Mouse (Mus musculus): ENCODE measurements around the gene Ecm1. TPM values are rescaled to one million over a fixed set of nuclear protein-coding genes. Genes with fewer than 3 reads are reported as not detected.

The Ecm1 gene
- polyA plus RNA-seq (2012) = 0.59 and 0.89 TPM in 2 replicates

DNA sequence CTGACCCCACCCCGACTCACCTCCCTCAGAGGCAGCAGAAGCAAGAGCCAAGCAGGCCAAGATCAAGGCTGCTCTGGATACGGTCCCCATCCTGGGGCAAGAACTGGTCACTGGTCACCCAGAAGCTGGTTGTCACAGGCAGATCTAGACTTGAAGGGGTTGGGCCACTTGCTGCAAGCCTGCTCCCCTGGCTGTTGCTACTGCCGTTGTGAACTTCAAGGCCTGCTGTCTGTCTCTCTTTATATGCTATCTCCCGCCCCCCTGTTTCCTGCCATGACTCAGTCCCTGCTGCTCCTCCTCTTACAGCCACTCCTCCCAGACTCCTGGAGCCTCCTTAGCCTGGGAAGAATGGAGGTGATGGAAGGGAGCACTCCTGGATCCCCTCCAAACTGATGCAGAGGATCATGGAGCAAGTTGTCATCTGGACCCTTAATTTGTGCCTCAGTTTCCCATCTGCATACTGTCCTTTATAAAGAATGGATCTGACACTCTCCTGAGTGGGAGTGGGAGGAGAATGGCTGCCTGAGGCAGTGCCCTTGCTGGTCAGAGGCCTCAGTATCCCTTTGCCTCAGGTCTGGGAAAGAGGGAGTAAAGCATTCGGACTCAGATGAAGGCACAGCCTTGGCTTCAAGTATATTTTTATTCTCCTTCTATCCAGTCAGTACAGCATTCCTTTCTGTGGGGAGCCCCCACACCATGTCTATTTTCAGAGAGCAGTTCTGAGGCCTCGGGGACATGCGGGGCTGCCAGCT, at the start of gene Ecm1:
TSS of gene Ecm1 (minus strand) at position 217 of the 752 bp plus-strand sequence.
- H3K4me1 ChIP-seq (ENCODE audit: control insufficient read depth) = peaks cover 28% of the 10 kb centered on the region
- H3K9me3 ChIP-seq (ENCODE audit: control insufficient read depth, low read length) = no peaks in the 10 kb centered on the region
- H3K4me3 ChIP-seq (replicated peaks) = no peak within 1 kb of the TSS
- TF ChIP-seq TAL1 (IDR thresholded peaks at IDR 0.05; ENCODE audit: low read length) = no peak
- TF ChIP-seq GATA1 (IDR thresholded peaks at IDR 0.05; ENCODE audit: low read length) = no peak
- no peaks in the 10 kb centered on the region for H3K27me3 ChIP-seq (ENCODE audit: control insufficient read depth)
- peaks cover 88% of the 10 kb centered on the region for H3K36me3 ChIP-seq (ENCODE audit: control insufficient read depth)

DNA sequence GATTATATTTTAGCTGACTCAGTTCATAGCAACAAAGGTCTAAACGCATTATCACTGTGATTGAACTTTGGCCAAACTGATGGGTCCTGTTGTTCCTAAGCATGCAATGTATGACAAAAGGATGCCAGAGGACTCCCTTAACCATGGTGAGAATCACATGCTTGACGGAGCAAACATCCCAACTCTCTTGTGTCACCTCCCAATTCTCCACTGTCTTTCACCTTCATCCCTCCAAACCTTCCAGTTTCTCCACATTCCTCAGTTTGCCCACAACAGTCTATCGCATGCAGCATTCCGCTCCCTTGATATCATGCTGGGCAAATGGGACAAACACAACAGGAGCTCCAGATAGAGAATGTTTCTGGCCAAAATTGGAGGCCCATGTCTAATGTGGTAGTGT, 46.1 kb upstream of the Ecm1 start:
- H3K4me1 ChIP-seq (ENCODE audit: control insufficient read depth) = no peaks in the 10 kb centered on the region
- H3K4me3 ChIP-seq (replicated peaks) = no peak overlapping the region
- no peaks in the 10 kb centered on the region for H3K27me3 ChIP-seq (ENCODE audit: control insufficient read depth)
- H3K36me3 ChIP-seq (ENCODE audit: control insufficient read depth) = peaks cover 78% of the 10 kb centered on the region
- TF ChIP-seq TAL1 (IDR thresholded peaks at IDR 0.05; ENCODE audit: low read length) (no peak), GATA1 (IDR thresholded peaks at IDR 0.05; ENCODE audit: low read length) (no peak)
- no peaks in the 10 kb centered on the region for H3K9me3 ChIP-seq (ENCODE audit: control insufficient read depth, low read length)

- Histone ChIP-seq H3K4me3 (replicated peaks) (no peak overlapping the region), H3K36me3 (ENCODE audit: control insufficient read depth) (peaks cover 84% of the 10 kb centered on the region), H3K4me1 (ENCODE audit: control insufficient read depth) (peaks cover 7% of the 10 kb centered on the region), H3K9me3 (ENCODE audit: control insufficient read depth, low read length) (no peaks in the 10 kb centered on the region), H3K27me3 (ENCODE audit: control insufficient read depth) (no peaks in the 10 kb centered on the region)
- TF ChIP-seq GATA1 (IDR thresholded peaks at IDR 0.05; ENCODE audit: low read length) (no peak), TAL1 (IDR thresholded peaks at IDR 0.05; ENCODE audit: low read length) (no peak)
Measured at GRCm38 (mm10) chr3:95771985-95772384, 32.6 kb upstream of the Ecm1 start.

GRCm38 (mm10) chr3:95765534-95765933, 26.2 kb upstream of the Ecm1 start:
- TF ChIP-seq TAL1 (IDR thresholded peaks at IDR 0.05; ENCODE audit: low read length) (no peak), GATA1 (IDR thresholded peaks at IDR 0.05; ENCODE audit: low read length) (no peak)
- Histone ChIP-seq H3K36me3 (ENCODE audit: control insufficient read depth) (peaks cover 66% of the 10 kb centered on the region), H3K4me1 (ENCODE audit: control insufficient read depth) (no peaks in the 10 kb centered on the region; the same call in 1 of the 2 replicates)

DNA sequence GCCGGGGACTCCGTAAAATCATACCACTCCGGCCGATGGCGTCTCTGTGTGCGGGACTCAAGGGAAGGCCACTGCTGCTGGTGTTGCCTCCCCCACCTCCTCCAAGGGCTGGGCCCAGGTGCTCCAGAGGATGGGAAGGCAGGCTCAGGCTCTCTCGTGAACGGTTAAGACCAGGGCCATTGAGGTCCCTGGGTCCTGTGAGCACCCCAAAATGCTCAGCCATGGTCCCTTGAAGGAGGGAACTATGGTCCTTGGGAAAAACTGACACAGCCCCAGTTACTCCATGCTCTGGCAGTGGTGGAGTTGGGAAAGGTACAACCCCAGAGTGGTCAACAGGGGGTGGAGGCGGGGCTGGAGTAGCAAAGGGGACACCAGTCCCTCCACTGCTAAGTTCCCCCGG, 24.4 kb upstream of the Ecm1 start:
- TF ChIP-seq TAL1 (IDR thresholded peaks at IDR 0.05; ENCODE audit: low read length) (no peak), GATA1 (IDR thresholded peaks at IDR 0.05; ENCODE audit: low read length) (no peak)

More at GRCm38 (mm10) chr3:95765534-95765933, 26.2 kb upstream of the Ecm1 start:
- H3K27me3 ChIP-seq (ENCODE audit: control insufficient read depth) = no peaks in the 10 kb centered on the region
- H3K4me3 ChIP-seq (replicated peaks) = no peak overlapping the region
- H3K9me3 ChIP-seq (ENCODE audit: control insufficient read depth, low read length) = no peaks in the 10 kb centered on the region

GRCm38 (mm10) chr3:95762961-95763360, 23.6 kb upstream of the Ecm1 start:
- H3K9me3 ChIP-seq (ENCODE audit: control insufficient read depth, low read length) = no peaks in the 10 kb centered on the region
- peaks cover 44% of the 10 kb centered on the region for H3K36me3 ChIP-seq (ENCODE audit: control insufficient read depth)
- H3K4me1 ChIP-seq (ENCODE audit: control insufficient read depth) = no peaks in the 10 kb centered on the region; the same call in 1 of the 2 replicates
- TF ChIP-seq GATA1 (IDR thresholded peaks at IDR 0.05; ENCODE audit: low read length) = no peak
- no peak for TF ChIP-seq TAL1 (IDR thresholded peaks at IDR 0.05; ENCODE audit: low read length)
- no peak overlapping the region for H3K4me3 ChIP-seq (replicated peaks)
- no peaks in the 10 kb centered on the region for H3K27me3 ChIP-seq (ENCODE audit: control insufficient read depth)

More for the DNA sequence above, 24.4 kb upstream of the Ecm1 start:
- Histone ChIP-seq H3K36me3 (ENCODE audit: control insufficient read depth) (peaks cover 51% of the 10 kb centered on the region), H3K4me3 (replicated peaks) (no peak overlapping the region), H3K9me3 (ENCODE audit: control insufficient read depth, low read length) (no peaks in the 10 kb centered on the region), H3K4me1 (ENCODE audit: control insufficient read depth) (no peaks in the 10 kb centered on the region; the same call in 1 of the 2 replicates), H3K27me3 (ENCODE audit: control insufficient read depth) (no peaks in the 10 kb centered on the region)

- Histone ChIP-seq H3K9me3 (ENCODE audit: control insufficient read depth, low read length) (no peaks in the 10 kb centered on the region), H3K4me3 (replicated peaks) (no peak overlapping the region), H3K27me3 (ENCODE audit: control insufficient read depth) (peaks cover under 1% of the 10 kb centered on the region), H3K4me1 (ENCODE audit: control insufficient read depth) (no peaks in the 10 kb centered on the region; the same call in 1 of the 2 replicates), H3K36me3 (ENCODE audit: control insufficient read depth) (peaks cover 37% of the 10 kb centered on the region)
- TF ChIP-seq GATA1 (IDR thresholded peaks at IDR 0.05; ENCODE audit: low read length) = no peak
- no peak for TF ChIP-seq TAL1 (IDR thresholded peaks at IDR 0.05; ENCODE audit: low read length)
Measured at GRCm38 (mm10) chr3:95761771-95762170, 22.4 kb upstream of the Ecm1 start.

GRCm38 (mm10) chr3:95760656-95761055, 21.3 kb upstream of the Ecm1 start:
- Histone ChIP-seq H3K36me3 (ENCODE audit: control insufficient read depth) (peaks cover 26% of the 10 kb centered on the region), H3K4me1 (ENCODE audit: control insufficient read depth) (peaks cover under 1% of the 10 kb centered on the region), H3K9me3 (ENCODE audit: control insufficient read depth, low read length) (no peaks in the 10 kb centered on the region), H3K27me3 (ENCODE audit: control insufficient read depth) (peaks cover 3% of the 10 kb centered on the region), H3K4me3 (replicated peaks) (no peak overlapping the region)
- TF ChIP-seq TAL1 (IDR thresholded peaks at IDR 0.05; ENCODE audit: low read length) (no peak), GATA1 (IDR thresholded peaks at IDR 0.05; ENCODE audit: low read length) (no peak)

DNA sequence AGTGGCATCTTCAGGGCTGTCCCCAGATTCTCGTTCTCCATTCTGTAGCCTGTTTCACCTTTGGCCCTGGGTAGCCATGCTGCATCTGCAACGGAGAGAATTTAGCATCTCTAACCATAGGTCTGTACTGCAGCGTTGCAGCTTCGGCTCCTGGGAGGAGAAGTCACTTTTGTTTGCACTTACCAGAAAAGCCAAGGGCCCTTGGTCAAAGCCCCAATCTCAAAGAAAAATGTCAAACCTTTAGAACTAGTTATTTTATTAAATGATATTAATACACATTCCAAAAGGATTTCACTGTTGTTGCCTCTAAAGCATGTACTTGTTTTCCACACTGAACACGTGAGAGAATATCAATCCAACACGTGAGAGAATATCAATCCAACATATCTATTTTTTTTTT, 20.7 kb upstream of the Ecm1 start, which contains the start of gene Tars2:
TSS of gene Tars2 (minus strand) at position 101 of the 400 bp plus-strand sequence.
- Histone ChIP-seq H3K4me3 (replicated peaks) (no peak within 1 kb of the TSS), H3K4me1 (ENCODE audit: control insufficient read depth) (peaks cover 6% of the 10 kb centered on the region), H3K9me3 (ENCODE audit: control insufficient read depth, low read length) (no peaks in the 10 kb centered on the region), H3K36me3 (ENCODE audit: control insufficient read depth) (peaks cover 20% of the 10 kb centered on the region), H3K27me3 (ENCODE audit: control insufficient read depth) (peaks cover 3% of the 10 kb centered on the region)
- TF ChIP-seq TAL1 (IDR thresholded peaks at IDR 0.05; ENCODE audit: low read length) (no peak), GATA1 (IDR thresholded peaks at IDR 0.05; ENCODE audit: low read length) (no peak)

Data from erythroblast, embryonic 14.5 days (primary cell).